Mouse (Mus musculus) heart, adult 2 months (tissue): ENCODE data around the gene Erc2.

ENCODE experiments used
- CTCF ChIP-seq: fragments of 200-600 bp; IDR thresholded peaks from 2 replicates; pipeline ENCODE4 v1.8.1; 2022; ENCODE audit warnings: antibody characterized with exemption, mild to moderate bottlenecking, moderate library complexity
- POLR2A ChIP-seq: fragments of 200-500 bp; IDR thresholded peaks from 2 replicates; pipeline ENCODE4 v1.6.1; 2011; ENCODE audit warnings: mild to moderate bottlenecking, low read depth, low read length, control low read depth; ENCODE audit not compliant: insufficient read depth

DNA sequence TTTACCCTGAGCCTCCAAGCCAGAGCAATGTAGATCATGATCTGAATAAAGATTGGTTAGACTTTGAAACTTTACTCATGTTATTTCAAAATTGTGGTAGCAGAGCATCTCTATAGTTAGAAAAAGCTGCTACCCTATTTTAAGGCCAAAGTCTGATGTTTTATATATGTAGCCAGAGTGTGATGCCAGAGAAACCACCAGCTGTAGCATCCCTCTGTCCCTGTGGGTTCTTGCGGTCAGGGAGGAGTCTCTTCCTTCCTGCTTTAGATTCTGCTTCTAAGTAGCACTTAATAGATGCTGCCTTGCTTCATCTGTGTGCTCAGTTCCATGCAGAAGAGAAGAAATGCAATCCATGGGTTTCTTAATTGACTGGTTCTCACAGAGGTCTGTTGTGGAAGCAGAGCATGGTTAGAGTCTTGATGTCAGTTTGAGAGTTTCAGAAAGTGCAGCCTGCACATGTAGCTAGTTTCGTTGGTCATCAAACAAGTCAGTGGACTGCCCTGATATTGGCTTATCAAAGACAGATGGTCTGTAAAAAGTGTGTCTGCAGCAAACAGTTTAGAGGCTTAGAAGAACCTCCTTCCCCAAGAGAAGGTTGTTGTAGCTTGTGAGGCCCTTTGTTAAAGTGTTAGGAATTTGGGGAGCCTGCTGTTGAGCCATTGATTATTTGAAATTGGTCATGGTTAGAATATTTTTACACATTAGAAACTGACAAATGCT is 156.9 kb downstream of the Erc2 start:
- no peak for TF ChIP-seq POLR2A
- no peak for TF ChIP-seq CTCF
